Mouse (Mus musculus) kidney, adult 2 months (tissue): ENCODE measurements around the gene Crhr1. TPM values are rescaled to one million over a fixed set of nuclear protein-coding genes. Genes with fewer than 3 reads are reported as not detected.

Experiments
- DNase-seq: peaks from one replicate; pipeline ENCODE4 v3.0.0; 2021
- H3K27ac ChIP-seq: fragments of 200-500 bp; 2 replicates; pipeline ENCODE4 v1.5.1; 2012; ENCODE audit warnings: low read depth, low read length, control low read depth, inconsistent platforms; ENCODE audit not compliant: insufficient read depth
- H3K27me3 ChIP-seq: fragments of 200-500 bp; replicated peaks from 2 replicates; pipeline ENCODE4 v1.6.1; 2012; ENCODE audit warnings: mild to moderate bottlenecking, moderate library complexity, low read length, inconsistent platforms; ENCODE audit not compliant: control insufficient read depth, insufficient read depth
- H3K36me3 ChIP-seq: fragments of 200-500 bp; 2 replicates; pipeline ENCODE4 v1.6.1; 2012; ENCODE audit warnings: mild to moderate bottlenecking, moderate library complexity, low read length, inconsistent platforms; ENCODE audit not compliant: control insufficient read depth, insufficient read depth
- H3K4me1 ChIP-seq: fragments of 200-500 bp; 2 replicates; pipeline ENCODE4 v1.6.1; 2011; ENCODE audit warnings: low read length; ENCODE audit not compliant: control insufficient read depth, insufficient read depth
- H3K4me3 ChIP-seq: fragments of 200-500 bp; 2 replicates; pipeline ENCODE4 v1.5.1; 2011; ENCODE audit warnings: mild to moderate bottlenecking, low read depth, low read length, control low read depth; ENCODE audit not compliant: insufficient read depth
- CTCF ChIP-seq: fragments of 200-500 bp; conservative IDR thresholded peaks from 2 replicates; pipeline ENCODE4 v1.5.1; 2011; ENCODE audit warnings: low read depth, mild to moderate bottlenecking, control low read depth, low read length, moderate library complexity, mixed read lengths; ENCODE audit not compliant: insufficient read depth, insufficient read length
- POLR2A ChIP-seq: fragments of 200-500 bp; IDR thresholded peaks from one replicate; pipeline ENCODE4 v1.6.1; 2011; ENCODE audit warnings: low read depth, low read length, control low read depth
- WGBS: fragments of 180-500 bp; shearing (Covaris S2); methylation state at CpG from one replicate; pipeline ENCODE4 v1.1.7; 2018; 5-methylcytosine and 5-hydroxymethylcytosine counted together
- polyA plus RNA-seq: library from polyadenylated mRNA; depleted of rRNA; stranded (reverse); fragments of >200 nt; gene quantifications from 2 replicates; pipeline ENCODE4 v1.2.3, GENCODE M21; 2012

Crhr1 gene
- polyA plus RNA-seq, 1 experiment, result not detected

DNA sequence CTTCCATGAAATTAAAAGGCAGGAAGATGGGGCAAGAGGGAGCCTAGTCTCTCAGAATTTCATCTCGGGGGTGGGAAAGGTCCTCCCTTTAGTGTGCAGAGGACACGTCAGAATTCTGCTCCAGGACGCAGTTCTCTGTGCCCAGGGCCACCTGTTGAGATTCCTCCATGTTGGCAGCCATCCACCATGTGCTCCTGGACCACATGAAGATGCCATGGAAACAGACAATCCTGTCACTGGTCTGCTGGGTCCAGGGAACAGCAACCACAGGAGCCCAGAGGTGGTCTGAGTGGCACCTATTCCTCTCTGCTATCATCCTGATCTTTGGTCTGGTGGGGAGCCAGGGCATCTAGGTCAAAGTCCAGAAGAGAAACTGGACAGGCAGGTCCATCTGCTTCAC is 6.3 kb downstream of the Crhr1 start:
- DNase-seq, result no peak
- H3K27ac ChIP-seq, result no peak overlapping the region
- TF ChIP-seq CTCF (no peak), POLR2A (no peak)
- no peak overlapping the region for H3K4me3 ChIP-seq
- 62% methylated on average over 3 of the region's 3 CpGs for WGBS
- H3K27me3 ChIP-seq, result no peaks in the 10 kb centered on the region
- no peaks in the 10 kb centered on the region for H3K36me3 ChIP-seq
- H3K4me1 ChIP-seq, result no peaks in the 10 kb centered on the region

DNA sequence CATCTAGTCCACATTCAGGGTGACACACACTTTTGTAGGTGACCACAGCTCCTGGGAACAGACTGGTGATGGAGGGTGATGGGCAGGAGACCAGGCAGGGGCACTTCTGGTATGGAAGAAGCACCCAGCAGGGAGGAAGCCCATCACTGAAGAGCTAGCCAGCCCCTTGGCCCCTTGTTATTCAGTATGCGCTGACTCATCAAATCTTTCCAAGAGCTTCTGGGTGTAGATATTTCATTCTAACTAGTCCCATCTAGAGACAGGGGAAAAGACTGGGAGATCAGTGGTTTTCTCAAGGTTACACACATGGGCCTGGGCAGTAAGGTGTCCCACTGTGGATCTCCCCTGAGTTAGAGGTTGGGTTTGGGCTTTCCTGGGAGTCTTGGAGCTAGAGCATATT is 12.3 kb downstream of the Crhr1 start:
- H3K27me3 ChIP-seq, result no peaks in the 10 kb centered on the region
- no peaks in the 10 kb centered on the region for H3K36me3 ChIP-seq
- no peaks in the 10 kb centered on the region for H3K4me1 ChIP-seq
- no peak for TF ChIP-seq POLR2A
- no peak for TF ChIP-seq CTCF
- no peak overlapping the region for H3K4me3 ChIP-seq
- no peak overlapping the region for H3K27ac ChIP-seq
- WGBS, result 96% methylated on average over 1 of the region's 1 CpGs
- DNase-seq, result no peak

DNA sequence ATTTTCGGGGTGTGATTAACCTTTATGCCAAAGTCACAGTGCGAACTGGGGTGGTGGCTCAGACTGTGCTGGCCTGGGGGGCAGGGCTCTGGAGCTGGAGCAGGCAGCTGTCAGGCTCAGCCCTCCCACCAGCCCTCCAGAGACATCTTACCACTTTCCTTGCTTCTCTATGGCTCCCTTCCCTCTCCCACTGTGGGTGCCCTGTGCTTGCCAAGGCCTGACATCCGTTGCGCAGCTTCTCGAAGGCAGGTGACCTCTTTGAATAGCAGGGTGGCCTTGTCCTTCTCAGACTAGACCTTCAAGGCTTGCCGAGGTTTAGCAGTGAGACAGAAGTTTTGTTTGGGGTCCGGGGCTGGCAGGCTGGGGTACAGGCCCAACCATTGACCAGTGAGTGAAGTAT is 16.1 kb downstream of the Crhr1 start:
- DNase-seq, result no peak
- TF ChIP-seq CTCF, result no peak
- TF ChIP-seq POLR2A, result no peak
- Histone ChIP-seq H3K4me3 (no peak overlapping the region), H3K4me1 (no peaks in the 10 kb centered on the region), H3K27ac (no peak overlapping the region), H3K36me3 (no peaks in the 10 kb centered on the region), H3K27me3 (no peaks in the 10 kb centered on the region)
- WGBS, result 81% methylated on average over 7 of the region's 7 CpGs

DNA sequence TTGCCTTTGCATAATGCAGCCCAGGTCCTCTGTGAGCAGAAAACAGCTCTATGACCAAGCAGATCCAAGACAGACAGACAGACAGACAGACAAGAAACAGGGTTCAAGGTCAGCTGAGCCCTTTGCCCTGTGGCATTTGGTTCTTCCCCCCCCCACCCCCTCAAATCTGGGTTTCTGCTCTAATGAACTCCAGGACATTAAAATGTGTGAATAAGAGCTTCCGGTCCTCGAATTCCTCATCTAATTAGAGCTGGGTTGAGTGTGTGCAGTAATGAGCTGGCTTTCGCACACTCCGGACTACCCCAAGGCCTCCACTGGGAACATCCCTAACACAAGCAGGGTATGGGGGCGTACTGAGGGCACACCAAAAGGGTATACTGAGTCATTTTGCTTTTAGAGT is 18.3 kb downstream of the Crhr1 start:
- no peaks in the 10 kb centered on the region for H3K4me1 ChIP-seq
- H3K4me3 ChIP-seq, result no peak overlapping the region
- no peaks in the 10 kb centered on the region for H3K27me3 ChIP-seq
- no peak overlapping the region for H3K27ac ChIP-seq
- DNase-seq, result no peak
- WGBS, result 51% methylated on average over 5 of the region's 5 CpGs
- TF ChIP-seq CTCF (no peak), POLR2A (no peak)
- no peaks in the 10 kb centered on the region for H3K36me3 ChIP-seq

DNA sequence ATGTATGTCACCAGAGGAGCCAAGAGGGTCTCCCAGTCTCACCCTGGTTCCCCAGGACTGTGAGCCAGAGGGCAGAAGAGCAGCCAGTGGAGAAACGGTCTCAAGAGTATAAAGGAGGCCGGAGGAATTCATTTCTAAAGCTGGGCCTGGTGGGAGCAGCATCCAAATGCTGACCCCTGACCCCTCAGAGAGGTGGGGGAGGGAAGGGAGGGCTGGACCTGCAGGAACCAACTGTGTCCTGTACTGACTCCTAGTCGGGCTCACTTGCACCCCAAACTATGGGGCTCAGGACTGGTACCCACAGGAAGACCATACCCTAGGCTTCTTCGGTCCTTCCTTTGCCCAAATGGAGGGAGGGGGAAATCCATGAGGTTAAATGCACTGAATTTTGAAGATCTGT is 21.7 kb downstream of the Crhr1 start:
- no peak overlapping the region for H3K4me3 ChIP-seq
- H3K27me3 ChIP-seq, result no peaks in the 10 kb centered on the region
- no peak for TF ChIP-seq POLR2A
- no peak for TF ChIP-seq CTCF
- no peak overlapping the region for H3K27ac ChIP-seq
- DNase-seq, result no peak
- 60% methylated on average over 4 of the region's 4 CpGs for WGBS
- H3K4me1 ChIP-seq, result no peaks in the 10 kb centered on the region
- no peaks in the 10 kb centered on the region for H3K36me3 ChIP-seq

DNA sequence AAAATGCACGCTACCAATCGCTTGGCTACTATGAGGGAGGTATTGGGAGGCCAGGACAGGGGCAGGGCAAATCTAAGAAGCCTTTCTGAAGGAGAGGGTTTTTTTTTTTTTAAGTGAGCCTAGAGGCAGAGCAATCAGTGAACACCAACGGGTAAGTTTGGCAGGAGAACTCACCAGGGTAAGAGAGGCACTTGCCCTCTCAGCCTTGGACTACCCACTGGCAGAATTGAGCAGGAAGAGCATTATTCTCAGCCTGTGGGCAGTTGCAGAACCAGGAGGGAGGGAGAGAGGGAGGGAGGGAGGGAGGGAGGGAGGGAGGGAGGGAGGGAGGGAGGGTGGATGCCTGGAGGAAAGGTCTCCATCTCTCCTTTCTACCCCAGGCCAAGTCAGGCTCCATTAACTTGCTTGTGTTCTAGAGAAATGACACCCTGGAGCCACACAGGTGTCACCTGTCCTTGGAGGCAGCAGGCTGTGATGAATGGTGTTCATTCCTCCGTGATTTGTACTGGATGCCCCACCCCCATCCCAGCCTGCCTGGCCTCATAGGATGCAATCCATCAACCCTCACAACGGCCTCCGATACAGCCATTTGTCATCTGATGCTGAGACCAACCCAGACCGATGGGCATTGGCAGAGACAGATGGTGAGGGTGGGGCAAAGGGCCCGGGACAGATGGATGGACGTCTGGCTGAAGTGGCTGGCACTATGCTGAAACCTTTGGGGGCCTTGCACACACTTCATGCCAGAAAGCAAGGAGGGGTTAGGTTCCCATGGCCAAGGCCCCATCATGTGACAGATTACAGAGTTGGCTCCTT is 22.4 kb downstream of the Crhr1 start:
- no peaks in the 10 kb centered on the region for H3K36me3 ChIP-seq
- no peaks in the 10 kb centered on the region for H3K27me3 ChIP-seq
- no peaks in the 10 kb centered on the region for H3K4me1 ChIP-seq
- no peak overlapping the region for H3K4me3 ChIP-seq
- DNase-seq, result no peak
- TF ChIP-seq CTCF (no peak), POLR2A (no peak)
- 24% methylated on average over 9 of the region's 9 CpGs for WGBS
- no peak overlapping the region for H3K27ac ChIP-seq

DNA sequence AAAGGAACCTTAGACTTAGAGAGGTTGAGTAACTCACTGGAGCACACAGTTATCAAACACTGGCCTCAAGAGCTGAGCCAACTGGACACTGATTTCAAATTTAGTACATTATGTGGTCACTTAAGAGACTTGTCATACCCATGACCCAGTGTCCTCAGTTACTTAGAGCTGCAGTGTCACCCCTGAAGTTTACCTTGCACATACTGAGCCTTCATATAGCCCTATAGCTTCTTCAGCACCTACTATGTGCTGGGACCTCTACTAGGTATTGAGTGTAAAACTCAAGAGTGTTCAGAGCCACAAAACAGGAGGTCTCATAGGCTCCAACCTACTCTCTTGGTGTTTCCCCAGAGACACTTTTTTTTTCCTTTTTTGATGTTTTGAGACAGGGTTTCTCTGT is 23.2 kb downstream of the Crhr1 start:
- no peak overlapping the region for H3K4me3 ChIP-seq
- H3K27ac ChIP-seq, result no peak overlapping the region
- H3K4me1 ChIP-seq, result no peaks in the 10 kb centered on the region
- no peaks in the 10 kb centered on the region for H3K36me3 ChIP-seq
- TF ChIP-seq CTCF (no peak), POLR2A (no peak)
- no peaks in the 10 kb centered on the region for H3K27me3 ChIP-seq
- no peak for DNase-seq

DNA sequence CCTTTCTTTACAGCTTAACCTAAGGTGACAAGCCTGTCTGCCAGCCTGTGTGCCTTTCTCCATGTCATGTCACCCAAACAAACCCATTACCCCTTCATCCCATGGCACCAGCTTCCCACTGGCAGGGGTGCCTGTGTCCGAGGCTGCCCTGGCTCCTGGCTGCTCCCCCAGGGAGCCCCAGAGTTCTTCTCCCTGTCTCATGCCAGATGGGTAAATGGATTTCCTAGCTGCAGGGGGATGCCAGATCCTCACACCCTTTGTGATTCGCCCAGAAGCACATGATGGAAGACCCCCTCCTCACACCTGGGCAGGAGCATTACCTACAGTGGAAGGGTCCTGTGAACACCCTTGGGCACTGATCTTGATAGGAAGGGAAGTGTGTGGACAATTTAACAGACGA is 23.7 kb downstream of the Crhr1 start:
- Histone ChIP-seq H3K36me3 (no peaks in the 10 kb centered on the region), H3K27me3 (no peaks in the 10 kb centered on the region), H3K4me3 (no peak overlapping the region), H3K4me1 (no peaks in the 10 kb centered on the region), H3K27ac (no peak overlapping the region)
- WGBS, result 68% methylated on average over 3 of the region's 3 CpGs
- TF ChIP-seq CTCF, result no peak
- TF ChIP-seq POLR2A, result no peak
- no peak for DNase-seq
